Mouse (Mus musculus): ENCODE results near the gene Sidt2.

The Sidt2 gene

GRCm38 (mm10) chr9:45955107-45955963 lies at the start of gene Sidt2:
Sidt2 (minus strand) TSS chr9:45955258.
- DNase-seq (ENCODE audit: low read depth), result peak; percentile 93

- no peak for DNase-seq (ENCODE audit: low read depth)
These were observed 49.5 kb upstream of the Sidt2 start for GRCm38 (mm10) chr9:46004529-46004928.

- DNase-seq (ENCODE audit: low read depth), result peak; percentile 83
These were observed 48.7 kb upstream of the Sidt2 start for GRCm38 (mm10) chr9:46003729-46004128.

- no peak for DNase-seq (ENCODE audit: low read depth)
These were observed 44.0 kb upstream of the Sidt2 start for GRCm38 (mm10) chr9:45999009-45999408.

GRCm38 (mm10) chr9:45985229-45985567 lies 30.1 kb upstream of the Sidt2 start:
- no peak for DNase-seq (ENCODE audit: low read depth)

GRCm38 (mm10) chr9:45984409-45985228 lies 29.6 kb upstream of the Sidt2 start:
- DNase-seq (ENCODE audit: low read depth), result peak; percentile 91

- DNase-seq (ENCODE audit: low read depth), result peak; percentile 55
These were observed 28.8 kb upstream of the Sidt2 start for GRCm38 (mm10) chr9:45983676-45984408.

GRCm38 (mm10) chr9:45981331-45981730 lies 26.3 kb upstream of the Sidt2 start:
- DNase-seq (ENCODE audit: low read depth), result peak; percentile 54

GRCm38 (mm10) chr9:45980611-45981010 lies 25.6 kb upstream of the Sidt2 start:
- DNase-seq (ENCODE audit: low read depth), result no peak

GRCm38 (mm10) chr9:45979778-45980177 lies 24.7 kb upstream of the Sidt2 start:
- DNase-seq (ENCODE audit: low read depth), result no peak

GRCm38 (mm10) chr9:45976884-45977283 lies 21.8 kb upstream of the Sidt2 start:
- peak; percentile 57 for DNase-seq (ENCODE audit: low read depth)

GRCm38 (mm10) chr9:45963577-45963976 lies 8.5 kb upstream of the Sidt2 start:
- DNase-seq (ENCODE audit: low read depth), result no peak

GRCm38 (mm10) chr9:45961855-45962254 lies 6.8 kb upstream of the Sidt2 start:
- no peak for DNase-seq (ENCODE audit: low read depth)

- no peak for DNase-seq (ENCODE audit: low read depth)
These were observed 4.6 kb upstream of the Sidt2 start for GRCm38 (mm10) chr9:45959661-45960060.

GRCm38 (mm10) chr9:45958851-45959250 lies 3.8 kb upstream of the Sidt2 start:
- DNase-seq (ENCODE audit: low read depth), result no peak

GRCm38 (mm10) chr9:45958023-45958670 lies 3.1 kb upstream of the Sidt2 start:
- DNase-seq (ENCODE audit: low read depth), result no peak

- DNase-seq (ENCODE audit: low read depth), result peak; percentile 77
These were observed 558 bp downstream of the Sidt2 start for GRCm38 (mm10) chr9:45954294-45955106.

- DNase-seq (ENCODE audit: low read depth), result no peak
These were observed 1.4 kb downstream of the Sidt2 start for GRCm38 (mm10) chr9:45953511-45954293.

GRCm38 (mm10) chr9:45952890-45953289 lies 2.2 kb downstream of the Sidt2 start:
- no peak for DNase-seq (ENCODE audit: low read depth)

- no peak for DNase-seq (ENCODE audit: low read depth)
These were observed 3.0 kb downstream of the Sidt2 start for GRCm38 (mm10) chr9:45952057-45952456.

Data from naive thymus-derived CD4-positive, alpha-beta T cell, adult 2 months (primary cell).